Mouse (Mus musculus): ENCODE data around the gene Dpy19l2. TPM values are rescaled to one million over a fixed set of nuclear protein-coding genes. Genes with fewer than 3 reads are reported as not detected.
"Not testable (repeated sequence)": the region's sequence is repeated elsewhere in the genome, so short reads cannot be mapped to it uniquely, and the experiment has no call there.

The Dpy19l2 gene
- polyA plus RNA-seq (2017; shearing (Covaris generic)), result not detected

GRCm38 (mm10) chr9:24695700-24696404, at the start of gene Dpy19l2:
Dpy19l2 (minus strand) TSS chr9:24696293.
- ATAC-seq, result no peak

DNA sequence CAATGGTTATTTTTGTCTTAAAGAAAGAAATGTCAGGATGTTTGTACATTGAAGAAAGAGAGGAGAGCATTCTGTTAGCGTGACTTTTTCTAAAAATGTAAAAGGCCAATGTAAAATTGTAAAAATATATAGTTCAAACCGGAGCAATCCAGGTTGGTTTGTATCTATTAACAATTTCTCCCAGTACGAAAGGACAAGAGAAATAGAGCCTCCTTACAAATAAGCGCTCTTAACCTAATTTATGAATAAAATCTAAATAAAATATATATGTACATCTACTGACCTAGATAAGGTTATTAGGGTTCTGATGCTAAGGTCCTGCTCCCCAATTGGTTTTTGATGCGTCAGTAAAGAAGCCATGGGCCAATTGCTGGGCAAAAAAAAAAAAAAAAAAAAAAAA, 48.9 kb upstream of the Dpy19l2 start:
- ATAC-seq, result peak; percentile 68

DNA sequence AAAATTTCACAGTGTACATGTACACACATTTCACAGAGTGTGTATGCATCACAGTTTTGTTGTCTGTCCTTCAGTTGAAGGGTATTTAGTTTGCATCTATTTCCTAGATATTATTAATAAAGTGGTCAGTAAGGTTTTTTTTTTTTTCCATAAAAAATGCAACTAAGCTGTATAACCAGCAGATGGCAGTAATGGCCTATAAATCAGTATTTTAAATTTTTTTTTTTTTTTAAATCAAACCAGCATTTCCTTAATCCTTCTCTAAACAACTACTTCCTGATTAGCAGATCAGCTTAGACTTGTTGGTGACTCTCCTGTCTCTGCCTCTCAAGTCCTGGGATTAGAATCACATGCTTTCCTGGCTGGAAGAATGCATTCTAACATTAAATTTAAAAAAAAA, 5.2 kb upstream of the Dpy19l2 start:
- ATAC-seq, result no peak

DNA sequence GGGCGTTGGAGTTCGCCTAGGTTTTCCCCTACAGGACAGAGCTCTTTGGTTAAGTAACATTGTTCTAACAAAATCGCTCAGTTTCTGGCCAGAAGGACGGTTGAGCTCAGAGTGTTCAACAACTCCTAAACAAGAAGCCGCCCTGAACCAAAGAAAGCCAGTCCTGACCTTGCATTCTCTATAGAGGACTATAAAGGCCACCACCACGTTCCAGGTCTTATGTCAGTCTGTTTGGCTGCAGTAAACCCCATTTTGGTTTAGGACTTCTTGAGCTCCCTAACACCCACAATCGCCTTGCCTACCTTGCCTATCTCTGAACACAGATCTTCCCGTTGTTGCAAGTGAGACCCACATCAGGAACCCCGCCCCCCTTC, 299 bp upstream of the Dpy19l2 start:
- ATAC-seq, result no peak

- ATAC-seq, result not testable (repeated sequence)
Observed at GRCm38 (mm10) chr9:24637341-24637740, 58.8 kb downstream of the Dpy19l2 start.

DNA sequence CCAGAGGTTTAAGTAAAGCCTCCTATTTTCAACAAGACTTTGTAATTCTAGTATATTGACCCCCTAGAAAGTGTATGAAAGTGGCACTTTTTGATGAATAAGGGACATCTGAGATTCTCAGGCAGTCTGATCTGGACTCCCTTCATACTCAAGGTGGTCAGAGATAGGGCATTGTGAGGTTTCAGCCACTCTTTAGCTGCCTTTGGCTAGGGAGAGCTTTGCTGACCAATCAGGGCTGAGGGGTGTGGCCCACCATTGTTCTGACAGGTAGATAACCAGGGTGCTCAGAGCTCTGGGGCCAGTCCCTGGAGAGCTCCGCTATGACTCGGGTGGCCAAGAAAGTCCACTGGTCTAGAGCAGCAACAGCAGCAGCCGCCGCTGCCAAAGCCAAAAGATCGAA, 71.2 kb downstream of the Dpy19l2 start, which contains the start of gene Cypt4:
Cypt4 (plus strand) TSS at position 301 of the 400 bp plus-strand sequence.
- ATAC-seq, result no peak

- no peak for ATAC-seq
Observed at GRCm38 (mm10) chr9:24538159-24538558, 157.9 kb downstream of the Dpy19l2 start.

GRCm38 (mm10) chr9:24516575-24517139, 179.4 kb downstream of the Dpy19l2 start:
- ATAC-seq, result peak; percentile 69

- ATAC-seq, result no peak
Observed at GRCm38 (mm10) chr9:24514078-24514469, 182.0 kb downstream of the Dpy19l2 start.

DNA sequence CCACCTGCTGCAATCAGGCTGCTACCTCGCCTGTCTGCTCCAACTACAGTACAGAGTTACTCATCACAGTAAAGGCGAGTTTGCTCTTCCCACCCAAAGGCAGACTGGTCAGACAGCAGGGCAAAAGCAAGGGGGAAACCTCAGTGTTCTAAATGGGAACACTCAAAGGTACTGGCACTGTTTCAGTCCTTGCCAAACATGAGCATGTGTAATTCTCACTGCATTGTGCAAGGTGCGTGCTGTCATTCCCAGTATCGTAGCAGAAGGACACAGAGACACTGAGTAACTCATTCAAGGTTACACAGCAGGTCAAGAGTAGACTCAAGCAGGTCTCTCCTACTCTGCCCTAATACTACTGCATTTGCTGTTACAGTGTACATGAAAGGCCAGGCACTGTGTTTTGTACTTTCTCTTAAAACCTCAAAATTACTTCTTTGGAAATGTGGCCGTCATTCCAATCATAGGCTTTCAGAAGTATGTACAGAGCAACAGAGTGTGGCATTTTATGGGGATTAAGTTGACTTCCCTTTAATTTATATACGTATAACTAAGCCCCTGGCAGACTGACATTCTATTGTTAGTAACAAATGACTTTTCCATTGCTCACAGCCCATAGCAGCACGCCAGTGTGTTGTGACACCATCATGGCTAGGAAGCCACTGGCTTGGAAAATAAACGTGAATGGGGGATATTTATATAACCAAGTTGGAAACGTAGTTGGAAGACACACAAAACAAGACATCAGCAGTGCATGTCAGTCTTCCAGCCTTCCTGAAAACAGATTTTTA, 182.6 kb downstream of the Dpy19l2 start:
- no peak for ATAC-seq

DNA sequence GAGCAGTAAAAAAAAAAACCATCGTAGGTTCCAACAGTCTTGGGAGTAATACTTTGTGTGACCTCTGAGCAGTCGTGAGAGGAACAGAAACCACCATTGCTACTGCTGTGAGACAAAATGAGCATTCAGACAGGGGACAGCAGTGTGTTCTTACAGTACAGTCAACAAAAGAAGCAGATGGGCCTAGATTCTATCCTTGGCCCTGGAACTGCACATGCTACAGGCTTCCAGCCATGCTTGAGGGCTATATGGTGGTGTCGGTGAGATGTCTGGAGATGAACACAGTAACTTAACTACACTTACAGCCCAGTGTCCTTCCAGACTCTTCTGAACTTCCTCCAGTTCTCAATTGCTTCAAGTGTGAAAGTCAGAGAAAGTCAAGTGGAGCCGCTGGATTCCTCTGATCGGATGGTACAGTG, 184.0 kb downstream of the Dpy19l2 start:
- ATAC-seq, result no peak

GRCm38 (mm10) chr9:24511371-24512120, 184.5 kb downstream of the Dpy19l2 start:
- no peak for ATAC-seq

DNA sequence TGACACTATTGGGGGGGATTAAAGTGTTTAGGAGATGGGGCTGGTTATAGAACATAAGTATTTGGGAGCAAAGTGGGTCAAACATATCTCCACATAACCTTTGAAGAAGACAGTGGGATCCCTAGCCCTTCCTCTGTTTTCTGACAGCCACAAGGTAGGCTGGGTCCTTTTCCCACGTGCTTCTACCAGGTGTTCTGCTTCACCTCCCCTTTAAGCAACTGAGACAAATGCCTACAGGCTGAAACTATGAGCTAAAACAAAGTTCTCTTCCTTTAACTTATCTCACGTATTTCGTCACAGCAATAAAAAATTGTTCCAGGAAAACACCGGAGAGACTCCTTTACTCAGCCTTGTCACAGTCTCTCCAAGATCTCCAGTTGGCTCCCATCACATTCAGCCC, 187.2 kb downstream of the Dpy19l2 start:
- no peak for ATAC-seq

Other genes starting within 250 kb of the Dpy19l2 start
- gene Dpy19l1, start 193.2 kb downstream of the Dpy19l2 start, polyA plus RNA-seq (2017; shearing (Covaris generic)), result 1 to 10 TPM; 3.0 to 9.8 (median 5.1) TPM
- gene Cypt4, start 71.1 kb downstream of the Dpy19l2 start, polyA plus RNA-seq (2017; shearing (Covaris generic)), result not detected
- gene Tbx20, start 78.0 kb upstream of the Dpy19l2 start, polyA plus RNA-seq (2017; shearing (Covaris generic)), result not detected

All from inflammation-experienced regulatory T-cells, adult 6 months (primary cell).